Mouse (Mus musculus) cerebral cortex, adult 2 months (tissue): ENCODE data around the gene Nxpe3.

Source experiments
- WGBS: fragments of 180-500 bp; shearing (Covaris S2); methylation state at CpG from one replicate; pipeline ENCODE4 v1.1.7; 2018; 5-methylcytosine and 5-hydroxymethylcytosine counted together

Gene Nxpe3

DNA sequence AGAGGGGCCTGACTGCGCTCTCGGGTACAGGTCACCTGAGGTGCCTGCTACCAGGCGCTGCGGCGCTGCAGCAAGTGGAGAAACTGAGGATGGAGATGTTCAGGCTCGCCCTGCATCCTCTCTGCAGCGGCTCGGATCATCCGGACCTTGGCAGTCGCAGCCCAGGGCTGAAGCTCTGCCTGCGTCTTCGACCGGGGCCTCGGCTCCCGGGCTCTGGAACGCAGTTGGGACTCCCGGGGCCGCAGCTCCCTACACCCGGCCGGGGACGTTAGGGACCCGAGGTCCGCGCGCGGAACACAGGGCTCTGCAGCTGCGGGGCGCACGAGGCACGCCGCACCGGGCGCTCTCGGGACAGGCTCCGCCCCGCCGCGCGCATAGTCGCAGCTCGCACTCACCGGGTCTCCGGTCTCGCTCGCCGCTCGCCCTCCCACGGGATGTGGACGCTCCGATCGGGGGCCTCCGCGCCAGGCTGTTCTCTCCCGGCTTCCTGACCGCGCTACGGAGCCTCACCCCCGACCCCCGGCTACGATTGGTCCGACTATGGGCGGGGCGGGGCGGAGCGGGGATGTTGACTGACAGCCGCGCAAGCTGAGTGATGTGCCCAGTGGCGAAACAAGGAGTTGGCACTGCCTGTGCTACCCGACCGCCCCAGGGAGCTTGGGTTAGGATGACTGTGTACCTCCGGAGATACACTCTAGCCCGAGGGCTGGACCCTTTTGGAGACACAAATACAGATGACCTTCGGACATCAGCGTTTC, at the start of gene Nxpe3:
Gene Nxpe3 (minus strand): TSS at position 393 of the 758 bp plus-strand sequence.
- WGBS: under 1% methylated on average over 70 of the region's 74 CpGs

DNA sequence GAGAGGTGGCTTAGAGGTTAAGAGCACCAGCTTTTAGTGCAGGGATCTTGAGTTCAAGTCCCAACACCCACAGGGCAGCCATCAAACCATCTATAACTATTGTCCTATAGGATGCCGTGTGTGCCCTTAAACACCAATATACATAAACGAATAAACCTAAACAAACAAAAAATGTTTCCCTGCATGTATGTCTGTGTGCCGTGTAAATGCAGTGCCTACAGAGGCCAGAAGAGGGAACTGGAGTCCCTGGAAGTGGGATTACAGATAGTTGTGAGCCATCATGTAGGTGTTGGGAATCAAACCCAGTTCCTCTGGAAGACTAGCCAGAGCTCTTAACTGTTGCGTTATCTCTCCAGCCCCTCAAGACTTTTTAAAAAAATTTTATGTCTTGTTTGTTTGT, 45.7 kb upstream of the Nxpe3 start:
- WGBS: 93% methylated on average over 4 of the region's 4 CpGs

DNA sequence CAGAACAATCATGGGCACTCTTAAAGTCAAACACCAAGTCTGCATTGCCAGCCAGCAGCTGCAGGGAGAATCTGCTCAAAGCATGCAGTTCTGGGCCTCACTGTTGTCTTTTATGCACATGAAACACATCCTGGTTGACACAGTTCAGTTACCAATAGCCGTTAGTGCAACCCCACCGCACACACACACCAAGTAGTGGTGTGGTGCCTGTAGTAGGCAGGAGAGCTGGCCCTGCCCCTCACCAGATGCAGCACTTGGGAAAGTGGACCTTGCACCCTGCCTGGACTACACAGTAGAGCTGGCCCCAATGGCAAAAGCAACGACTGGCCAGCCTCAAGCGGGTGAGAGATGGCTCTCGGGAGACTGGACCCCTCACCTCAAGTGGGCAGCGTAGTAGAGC, 44.6 kb upstream of the Nxpe3 start:
- WGBS: 90% methylated on average over 6 of the region's 6 CpGs

DNA sequence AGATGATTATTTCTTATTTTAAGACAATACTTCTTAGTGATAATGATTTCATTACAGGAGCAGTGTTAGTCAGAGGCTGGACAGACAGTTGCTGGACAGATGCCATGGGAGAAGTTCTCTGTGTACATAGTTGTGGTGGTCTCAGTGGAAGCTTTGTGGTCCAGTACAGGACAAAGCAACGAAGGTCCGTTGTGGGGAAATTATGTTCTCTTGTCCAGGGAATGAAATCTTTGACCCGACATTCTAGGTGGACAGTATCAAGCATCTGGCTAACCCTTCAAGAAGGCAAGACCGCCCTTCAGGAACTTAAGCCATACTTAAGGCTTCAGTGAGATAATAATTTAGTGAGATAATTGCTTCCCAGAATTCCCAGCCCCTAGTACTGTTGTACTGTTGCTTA, 43.7 kb upstream of the Nxpe3 start:
- WGBS: 89% methylated on average over 4 of the region's 4 CpGs

DNA sequence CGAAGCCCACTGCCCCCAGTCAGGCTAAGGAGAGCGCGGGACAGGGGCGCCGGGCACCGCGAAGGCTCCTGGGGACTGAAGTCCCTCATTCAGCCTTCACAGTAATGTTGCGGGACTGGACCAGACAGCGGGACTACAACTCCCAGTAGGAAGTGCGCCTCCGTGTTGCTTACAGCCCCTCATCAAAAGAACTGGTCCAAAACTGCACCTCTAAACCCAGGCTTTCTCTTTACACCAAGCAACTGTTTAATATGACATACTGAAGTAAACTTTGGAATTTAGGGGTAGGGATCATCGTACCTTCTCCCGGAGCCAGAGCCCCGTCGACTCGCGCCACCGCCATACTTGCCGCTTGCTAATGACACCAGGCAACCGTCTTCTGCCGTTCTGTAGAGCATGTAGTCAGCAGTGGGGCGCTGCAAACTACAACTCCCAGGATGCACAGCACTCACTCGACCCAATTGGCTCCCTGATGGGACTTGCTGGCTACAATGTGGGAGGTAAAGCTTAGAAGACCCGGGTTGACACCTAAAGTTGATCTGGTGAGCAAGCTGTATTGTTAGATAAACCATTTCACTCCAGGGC, 39.5 kb upstream of the Nxpe3 start, which contains the start of gene Cep97:
Gene Cep97 (minus strand): TSS at position 403 of the 585 bp plus-strand sequence.
- under 1% methylated on average over 24 of the region's 24 CpGs for WGBS

DNA sequence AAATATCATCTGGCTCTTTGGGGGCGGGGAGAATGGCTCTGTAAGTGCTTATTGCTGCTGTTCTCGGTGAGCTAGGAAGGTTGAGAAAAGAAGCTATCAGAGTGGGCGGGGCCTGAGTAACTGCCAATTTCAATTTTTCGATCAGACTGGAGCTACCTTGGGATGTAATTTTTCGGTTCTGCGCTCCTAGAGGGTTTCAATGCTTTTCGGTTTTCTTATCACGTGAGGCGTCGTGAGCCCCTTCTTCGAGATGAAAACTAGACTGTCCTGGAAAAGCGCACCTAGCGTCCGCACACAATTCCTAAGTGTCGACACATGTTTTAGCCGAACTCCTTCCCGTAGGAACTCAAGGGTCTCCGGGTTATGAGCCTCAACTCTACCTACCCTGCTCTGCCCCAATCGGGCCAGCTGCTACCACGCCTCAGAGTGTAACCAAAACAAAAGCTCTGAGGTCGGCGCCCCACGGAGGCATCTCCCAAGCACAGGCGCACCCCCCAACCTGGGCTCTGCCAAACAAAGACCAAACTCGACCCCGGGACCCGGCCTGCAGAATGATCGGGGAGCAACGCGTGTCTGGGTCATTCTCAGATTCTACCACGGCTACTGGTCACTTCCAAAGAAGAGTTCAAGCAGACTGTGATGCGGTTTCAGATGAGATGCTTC, 38.7 kb upstream of the Nxpe3 start:
- WGBS: under 1% methylated on average over 32 of the region's 32 CpGs

DNA sequence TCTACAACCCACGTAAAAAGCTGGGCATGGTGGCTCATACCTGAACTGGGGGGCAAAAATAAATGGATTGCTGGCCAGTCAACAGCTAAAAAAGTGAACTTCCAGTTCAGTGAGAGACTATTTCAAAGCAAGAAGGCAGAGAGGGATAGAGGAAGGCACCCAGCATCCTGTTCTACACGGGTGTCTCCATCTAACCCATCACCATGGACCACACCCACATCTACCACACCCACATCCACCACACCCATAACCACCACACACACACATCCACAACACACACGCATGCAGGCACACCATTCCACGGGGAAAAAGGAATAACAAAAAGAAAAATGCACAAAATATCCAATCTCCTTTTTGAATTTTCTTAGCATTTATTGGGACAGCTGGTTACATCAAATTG, 28.9 kb upstream of the Nxpe3 start:
- 91% methylated on average over 4 of the region's 4 CpGs for WGBS

DNA sequence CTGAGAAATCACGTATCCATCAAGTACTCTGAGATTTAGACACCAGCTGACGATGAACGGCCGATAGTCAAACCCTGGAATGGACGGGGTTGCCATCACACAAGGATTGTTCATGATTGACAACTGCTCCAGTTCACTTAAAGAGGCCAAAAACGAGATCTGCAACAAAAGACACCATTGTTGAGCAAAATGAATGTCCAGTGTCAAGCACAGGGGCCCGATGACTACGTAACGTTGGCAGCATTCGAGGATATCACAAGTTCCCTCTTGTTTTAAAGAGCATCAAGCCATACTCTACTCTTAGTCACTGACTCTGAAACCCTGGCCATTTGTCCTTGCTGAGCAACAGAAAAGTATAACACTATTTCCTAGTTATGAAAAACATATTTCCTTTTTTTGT, 27.0 kb upstream of the Nxpe3 start:
- WGBS: 80% methylated on average over 10 of the region's 10 CpGs

DNA sequence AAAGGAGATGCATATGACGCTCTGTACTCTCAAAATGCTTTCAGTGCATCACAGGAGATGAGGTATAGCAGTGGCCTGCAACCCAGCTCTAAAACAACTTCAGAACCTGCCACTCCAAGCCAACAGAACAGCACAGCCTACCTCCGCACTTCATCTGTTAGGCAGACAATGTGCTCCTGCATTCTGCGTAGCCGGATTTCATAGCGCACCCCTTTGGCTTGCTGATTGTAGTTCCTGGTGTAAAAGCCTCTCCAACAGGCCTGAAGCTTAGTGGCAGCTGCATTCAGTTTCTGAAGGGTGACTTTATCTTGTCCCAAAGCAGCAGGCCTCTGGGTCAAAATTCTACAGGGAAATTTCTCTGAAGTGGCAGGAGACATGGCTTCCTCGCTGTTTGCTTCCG, 19.6 kb upstream of the Nxpe3 start:
- WGBS: 94% methylated on average over 7 of the region's 7 CpGs

DNA sequence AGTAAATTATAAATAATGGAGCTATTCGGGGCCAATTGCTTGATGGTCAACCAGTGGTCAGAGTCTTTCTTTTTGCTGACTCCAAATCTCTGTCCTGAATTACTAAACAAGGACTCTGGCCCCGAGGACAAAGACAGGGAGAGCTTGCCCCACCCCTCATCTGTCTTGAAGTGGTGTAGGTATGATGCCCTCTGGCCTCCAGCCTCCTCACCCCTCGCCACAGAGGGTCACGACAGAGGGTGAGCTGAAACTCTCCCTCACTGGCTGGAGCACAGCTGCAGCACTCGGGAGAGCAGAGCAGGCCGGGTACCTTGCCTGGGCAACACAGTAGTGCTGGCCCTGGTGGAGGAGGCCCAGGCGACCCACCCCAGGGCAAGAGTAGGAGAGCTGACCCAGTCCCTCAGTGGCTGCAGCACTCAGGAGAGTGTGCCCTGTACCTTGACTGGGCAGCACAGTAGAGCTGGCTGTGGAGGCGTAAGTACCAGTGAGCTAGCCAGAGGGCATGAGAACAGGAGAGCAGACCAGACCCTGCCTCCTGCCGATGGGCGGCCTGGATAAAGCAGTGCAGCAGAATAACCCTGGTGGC, 15.2 kb upstream of the Nxpe3 start:
- WGBS: 94% methylated on average over 10 of the region's 10 CpGs

DNA sequence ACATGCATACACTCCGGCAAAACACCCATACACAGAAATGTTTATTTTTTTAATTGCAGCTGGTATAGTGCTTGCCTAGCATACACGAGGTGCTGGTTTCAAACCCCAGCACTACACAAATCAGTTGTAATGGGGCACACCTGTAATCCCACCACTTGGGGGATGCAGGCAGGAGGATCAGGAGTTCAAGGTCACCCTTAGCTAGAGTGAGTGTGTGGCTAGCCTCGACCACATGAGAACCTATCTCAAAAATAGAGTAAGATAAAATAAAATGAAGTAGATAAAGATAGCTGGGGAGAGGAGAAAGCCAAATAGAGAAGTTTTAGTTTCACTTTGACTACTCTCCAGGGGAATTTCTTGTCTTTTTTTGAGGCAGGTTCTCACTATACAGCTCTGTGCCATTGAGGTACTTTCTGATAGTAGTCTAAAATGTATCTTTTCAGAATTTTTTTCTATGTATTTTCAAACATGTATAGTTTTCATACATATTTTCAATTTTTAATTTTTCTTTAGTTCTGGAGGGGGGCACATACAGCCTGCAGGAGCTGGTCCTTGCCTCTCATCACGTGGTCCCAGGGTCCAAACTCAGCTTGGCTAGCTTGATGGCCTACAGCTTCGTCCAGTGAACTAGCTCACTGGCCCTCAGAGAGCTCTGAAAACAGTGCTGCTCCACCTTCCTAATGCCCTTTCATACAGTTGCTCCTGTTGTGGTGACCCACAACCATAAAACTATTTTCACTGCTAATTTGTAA, 12.0 kb upstream of the Nxpe3 start:
- WGBS: 82% methylated on average over 5 of the region's 5 CpGs

DNA sequence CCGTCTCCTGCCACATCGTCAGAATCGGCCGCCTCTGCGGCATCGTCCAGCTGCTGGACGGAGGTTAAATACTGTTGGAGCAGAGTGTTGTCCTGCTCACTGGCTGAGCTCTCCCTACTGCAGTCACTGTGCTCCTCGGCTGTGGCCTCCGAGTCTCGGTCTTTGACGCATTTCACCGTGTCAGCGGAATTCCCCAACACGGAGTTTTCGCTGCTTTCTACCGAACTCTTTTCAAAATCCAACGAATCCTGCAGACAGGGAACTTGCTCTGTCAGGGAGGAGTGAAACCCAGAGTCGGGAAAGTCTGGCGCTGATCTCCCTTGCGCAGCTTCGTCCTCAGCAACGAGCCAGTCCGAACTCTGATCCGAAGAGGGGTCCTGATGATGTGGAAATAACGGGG, 10.3 kb upstream of the Nxpe3 start:
- WGBS: 92% methylated on average over 25 of the region's 25 CpGs

DNA sequence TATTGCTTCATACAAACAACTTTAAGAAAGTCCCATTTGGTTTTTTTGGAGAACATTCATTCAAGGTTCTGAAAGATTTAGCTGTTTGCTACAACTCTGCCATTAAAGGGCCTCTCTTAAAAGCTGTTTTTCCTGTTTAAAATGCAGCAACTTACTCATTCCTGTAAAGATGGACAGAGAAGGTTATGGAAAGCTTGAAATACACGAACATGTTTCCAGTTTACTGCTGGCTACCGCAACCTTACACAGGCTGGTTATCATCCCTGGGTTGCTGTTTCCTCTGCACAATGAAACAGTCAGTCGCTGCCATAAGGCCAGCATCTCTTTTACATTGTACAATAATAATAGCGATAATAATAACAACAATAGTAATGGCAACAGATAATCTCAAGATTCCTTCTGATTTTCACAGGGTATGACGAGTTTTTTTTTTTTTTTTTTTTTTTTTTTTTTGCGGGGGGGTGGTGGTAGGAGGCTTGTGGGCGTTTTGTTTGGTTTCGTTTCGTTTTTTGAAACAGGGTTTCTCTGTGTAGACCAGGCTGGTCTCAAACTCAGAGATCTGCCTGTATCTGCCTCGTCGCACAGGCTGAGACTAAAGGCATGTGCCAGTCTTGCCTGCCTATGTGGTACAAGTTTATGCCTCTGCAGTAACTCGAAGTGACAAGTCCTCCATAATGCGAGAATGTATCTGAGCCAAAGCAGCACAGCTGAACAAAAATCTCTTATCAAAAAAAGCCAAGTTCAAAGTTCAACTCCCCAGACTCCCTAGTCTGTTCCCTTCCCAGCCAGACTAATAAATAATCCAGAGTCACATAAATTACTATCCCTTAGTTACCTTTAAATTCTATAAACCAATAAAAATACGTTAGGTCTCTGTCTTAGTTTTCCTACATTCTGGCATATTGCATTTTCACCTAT, 7.0 kb upstream of the Nxpe3 start:
- 83% methylated on average over 14 of the region's 14 CpGs for WGBS

DNA sequence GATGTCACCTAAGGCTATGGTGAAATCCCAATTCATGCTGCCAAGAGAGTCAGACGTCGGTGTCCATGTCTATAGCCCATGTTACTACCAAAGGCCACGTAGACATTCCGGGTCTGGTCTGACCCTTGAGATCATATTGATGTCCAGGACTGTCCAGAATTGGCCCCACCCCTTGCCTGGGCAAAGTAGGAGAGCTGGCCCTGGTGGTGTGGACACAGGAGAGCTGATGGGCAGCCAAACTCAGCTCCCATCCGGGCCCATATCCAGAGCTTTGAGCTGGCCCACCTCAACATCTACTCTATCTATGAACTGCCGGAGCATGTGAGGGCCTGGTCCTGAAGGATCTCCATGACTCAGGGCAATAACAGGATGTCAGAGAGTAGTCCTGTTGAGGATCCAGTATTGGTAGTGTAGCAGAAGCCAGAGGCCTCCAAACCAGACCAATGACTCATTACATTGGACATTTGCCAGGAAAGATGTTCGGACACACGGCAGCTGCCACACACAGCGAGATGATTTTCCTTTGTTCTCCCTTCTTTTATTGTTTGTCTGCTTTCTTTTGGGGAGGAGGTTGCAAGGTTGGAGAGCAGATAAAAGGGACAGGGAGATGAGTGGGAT, 3.4 kb upstream of the Nxpe3 start:
- 68% methylated on average over 9 of the region's 9 CpGs for WGBS

DNA sequence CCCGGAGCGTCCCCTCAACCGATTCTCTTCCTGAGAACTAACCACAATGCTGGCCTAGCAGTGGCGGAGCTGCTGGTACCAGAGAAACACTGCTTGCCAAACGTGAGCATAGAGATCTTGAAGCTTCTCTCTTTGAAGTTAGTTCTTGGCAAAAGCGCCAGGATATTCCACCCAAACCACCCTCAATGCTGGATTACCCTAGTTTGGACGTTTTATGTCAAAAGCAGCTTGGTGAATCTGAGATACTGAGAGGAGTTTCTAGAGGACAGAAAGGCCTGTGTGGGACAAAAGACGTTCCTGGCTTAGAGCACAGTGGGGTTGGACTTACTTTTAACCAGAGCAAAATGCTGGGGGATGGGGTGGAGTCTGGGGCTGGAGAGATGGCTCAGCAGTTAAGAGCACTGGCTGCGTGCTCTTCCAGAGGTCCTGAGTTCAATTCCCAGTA, 588 bp upstream of the Nxpe3 start:
- 1% methylated on average over 9 of the region's 9 CpGs for WGBS

DNA sequence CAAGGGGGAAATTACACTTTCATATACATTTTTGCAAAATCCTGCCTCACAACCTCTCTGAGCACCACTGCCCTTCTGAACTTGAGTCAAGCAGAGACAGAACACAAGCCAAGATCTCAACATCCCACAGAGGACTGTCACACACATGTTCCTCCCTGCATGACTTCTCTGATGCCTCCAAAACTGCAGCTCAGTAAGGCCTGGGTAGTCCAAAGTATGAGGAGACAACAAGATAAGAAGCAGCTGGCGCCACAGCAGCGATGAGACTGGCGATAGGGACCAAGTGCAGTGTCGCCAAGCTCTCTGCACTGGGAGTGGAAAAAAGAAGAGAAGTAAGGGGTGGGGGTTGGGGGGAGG, 571 bp downstream of the Nxpe3 start:
- 2% methylated on average over 4 of the region's 4 CpGs for WGBS

DNA sequence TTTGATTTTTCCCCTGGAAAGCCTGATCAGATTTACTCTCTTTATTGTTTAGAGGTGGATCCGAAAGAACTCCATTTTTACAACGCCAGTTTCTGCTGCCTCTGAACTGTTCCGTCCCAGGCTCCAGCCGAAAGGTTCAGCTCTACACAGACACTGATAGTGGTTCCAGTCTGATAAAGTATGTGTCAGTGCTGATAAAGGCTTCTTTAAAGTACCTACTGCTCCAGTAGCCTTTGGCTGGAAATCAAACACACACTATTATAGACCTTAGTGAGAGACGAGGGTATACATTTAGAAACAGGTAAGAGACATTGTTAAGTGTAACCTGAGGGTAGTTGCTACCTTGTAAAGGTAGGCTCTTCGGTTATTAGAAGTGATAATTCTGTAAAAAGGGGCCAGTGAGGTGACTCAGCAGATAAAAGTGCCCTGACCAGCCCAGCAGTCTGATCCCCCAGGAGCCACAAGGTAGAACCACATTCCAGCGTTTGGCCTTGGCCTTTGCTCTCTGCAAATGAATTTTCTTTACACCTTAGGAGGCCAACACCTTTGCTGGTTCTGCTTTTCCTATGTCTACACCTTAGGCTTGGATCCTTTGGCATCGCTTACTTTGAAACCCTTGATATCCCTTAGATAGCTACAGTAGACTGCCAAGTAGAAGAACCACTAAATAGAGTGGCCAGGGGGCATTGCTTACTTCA, 1.5 kb downstream of the Nxpe3 start:
- WGBS: 91% methylated on average over 8 of the region's 8 CpGs

DNA sequence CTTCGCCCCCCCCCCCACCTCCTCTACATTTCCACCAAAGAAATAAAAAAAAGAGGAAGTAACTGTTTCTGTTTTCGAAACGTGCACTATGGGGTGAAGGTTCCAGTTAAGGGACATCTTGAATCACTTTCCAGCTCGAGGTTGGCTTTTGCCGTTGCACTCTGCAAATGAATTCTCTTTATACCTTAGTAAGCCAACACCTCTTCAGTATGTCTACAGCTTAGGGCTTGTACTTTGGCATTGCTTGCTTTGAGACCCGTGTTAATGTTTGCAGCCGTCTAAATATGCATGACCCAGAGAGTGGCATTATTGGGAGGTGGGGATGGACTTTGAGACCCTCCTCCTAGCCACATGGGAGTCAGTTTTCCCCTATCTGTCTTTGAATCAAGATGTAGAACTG, 2.6 kb downstream of the Nxpe3 start:
- WGBS: 71% methylated on average over 7 of the region's 7 CpGs

DNA sequence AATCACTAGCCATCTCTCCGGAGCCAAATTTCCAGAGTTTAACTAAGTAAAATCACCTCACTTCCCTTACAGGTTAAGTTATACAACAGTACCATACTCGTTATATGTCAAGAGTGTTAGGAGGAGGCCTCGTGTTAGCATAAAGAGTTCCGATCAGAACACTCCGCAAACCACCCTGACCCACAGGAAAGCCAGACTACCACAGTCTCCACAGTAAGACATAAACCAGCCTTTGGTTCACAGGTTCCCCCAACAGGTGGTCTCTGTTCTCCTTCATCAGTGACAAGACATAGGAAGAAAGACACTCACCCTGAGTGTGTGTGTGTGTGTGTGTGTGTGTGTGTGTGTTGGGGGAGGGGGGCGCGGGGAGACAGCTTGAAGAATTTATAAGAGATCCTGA, 3.7 kb downstream of the Nxpe3 start:
- 98% methylated on average over 7 of the region's 7 CpGs for WGBS
